Mouse (Mus musculus): Measurements from ENCODE around the gene Tns1.

GRCm38 (mm10) chr1:74066576-74066975 is 57.7 kb downstream of the Tns1 start:
- no peak for TF ChIP-seq POLR2A (IDR thresholded peaks at IDR 0.05; ENCODE audit: low read depth, low read length)
- no peak for TF ChIP-seq ZMIZ1 (IDR thresholded peaks at IDR 0.05; ENCODE audit: low read depth, low read length)

Data from CH12.LX (cell line).